Mouse (Mus musculus) kidney, embryonic 14.5 days (tissue): ENCODE data around the gene Tmed11. TPM values are rescaled to one million over a fixed set of nuclear protein-coding genes. Genes with fewer than 3 reads are reported as not detected.
"Not testable (repeated sequence)": the region's sequence is repeated elsewhere in the genome, so short reads cannot be mapped to it uniquely, and the experiment has no call there.

Experiments
- ATAC-seq: fragments of 200-750 bp; cut with Nextera tagmentation; 2 replicates; pipeline ENCODE4 v1.8.0; 2017; ENCODE audit warnings: moderate number of reproducible peaks, mild to moderate bottlenecking, moderate TSS enrichment, moderate library complexity; ENCODE audit not compliant: low FRiP score, low TSS enrichment
- H3K27ac ChIP-seq: fragments of 300-500 bp; sonication (generic); 2 replicates; pipeline ENCODE4 v1.5.1; 2014; ENCODE audit warnings: low read depth, mild to moderate bottlenecking, low read length, moderate library complexity, mixed read lengths
- H3K27me3 ChIP-seq: fragments of 300-500 bp; sonication (generic); 2 replicates; pipeline ENCODE4 v1.6.1; 2014; ENCODE audit warnings: mild to moderate bottlenecking, low read length; ENCODE audit not compliant: control insufficient read depth, insufficient read depth
- H3K36me3 ChIP-seq: fragments of 300-500 bp; sonication (generic); 2 replicates; pipeline ENCODE4 v1.6.1; 2014; ENCODE audit warnings: low read length, mixed read lengths; ENCODE audit not compliant: control insufficient read depth, insufficient read depth
- H3K4me1 ChIP-seq: fragments of 300-500 bp; sonication (generic); 2 replicates; pipeline ENCODE4 v1.6.1; 2014; ENCODE audit warnings: low read length, mixed read lengths; ENCODE audit not compliant: control insufficient read depth, insufficient read depth
- H3K4me2 ChIP-seq: fragments of 300-500 bp; sonication (generic); replicated peaks from 2 replicates; pipeline ENCODE4 v1.6.1; 2014; ENCODE audit warnings: low read depth, mild to moderate bottlenecking, low read length
- H3K4me3 ChIP-seq: fragments of 300-500 bp; sonication (generic); 2 replicates; pipeline ENCODE4 v1.5.1; 2014; ENCODE audit warnings: mild to moderate bottlenecking, low read length
- H3K9ac ChIP-seq: fragments of 300-500 bp; sonication (generic); 2 replicates; pipeline ENCODE4 v1.6.1; 2014; ENCODE audit warnings: low read depth, mild to moderate bottlenecking, low read length, moderate library complexity
- H3K9me3 ChIP-seq: fragments of 300-500 bp; sonication (generic); 2 replicates; pipeline ENCODE4 v1.6.1; 2016; ENCODE audit warnings: low read length; ENCODE audit not compliant: control insufficient read depth
- WGBS: fragments of 180-500 bp; shearing (Covaris S2); extraction: QIAGEN DNeasy Blood & Tissue Kit; methylation state at CpG from one replicate; pipeline ENCODE4 v1.1.7; 2014; 5-methylcytosine and 5-hydroxymethylcytosine counted together
- polyA plus RNA-seq: library from polyadenylated mRNA; unstranded; fragments of >200 nt; fragmentation: Nextera tagmentation; extraction: Ambion mirVana; gene quantifications from 2 replicates; pipeline ENCODE4 v1.2.1, GENCODE M21; 2014

Tmed11 gene
- polyA plus RNA-seq, 1 experiment from 2014 or later = not detected

DNA sequence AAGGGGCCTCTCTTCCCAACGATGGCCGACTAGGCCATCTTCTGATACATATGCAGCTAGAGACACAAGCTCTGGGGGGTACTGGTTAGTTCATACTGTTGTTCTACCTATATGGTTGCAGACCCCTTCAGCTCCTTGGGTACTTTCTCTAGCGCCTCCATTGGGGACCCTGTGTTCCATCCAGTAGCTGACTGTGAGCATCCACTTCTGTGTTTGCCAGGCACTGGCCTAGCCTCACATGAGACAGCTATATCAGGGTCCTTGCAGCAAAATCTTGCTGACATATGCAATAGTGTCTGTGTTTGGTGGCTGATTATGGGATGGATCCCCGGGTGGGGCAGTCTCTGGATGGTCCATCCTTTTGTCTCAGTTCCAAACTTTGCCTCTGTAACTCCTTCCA is 43.9 kb downstream of the Tmed11 start:
- H3K27ac ChIP-seq, H3K36me3 ChIP-seq, H3K9ac ChIP-seq, H3K4me2 ChIP-seq, H3K9me3 ChIP-seq, H3K27me3 ChIP-seq, H3K4me3 ChIP-seq, ATAC-seq, H3K4me1 ChIP-seq: not testable (repeated sequence)
- 83% methylated on average over 4 of the region's 4 CpGs for WGBS

DNA sequence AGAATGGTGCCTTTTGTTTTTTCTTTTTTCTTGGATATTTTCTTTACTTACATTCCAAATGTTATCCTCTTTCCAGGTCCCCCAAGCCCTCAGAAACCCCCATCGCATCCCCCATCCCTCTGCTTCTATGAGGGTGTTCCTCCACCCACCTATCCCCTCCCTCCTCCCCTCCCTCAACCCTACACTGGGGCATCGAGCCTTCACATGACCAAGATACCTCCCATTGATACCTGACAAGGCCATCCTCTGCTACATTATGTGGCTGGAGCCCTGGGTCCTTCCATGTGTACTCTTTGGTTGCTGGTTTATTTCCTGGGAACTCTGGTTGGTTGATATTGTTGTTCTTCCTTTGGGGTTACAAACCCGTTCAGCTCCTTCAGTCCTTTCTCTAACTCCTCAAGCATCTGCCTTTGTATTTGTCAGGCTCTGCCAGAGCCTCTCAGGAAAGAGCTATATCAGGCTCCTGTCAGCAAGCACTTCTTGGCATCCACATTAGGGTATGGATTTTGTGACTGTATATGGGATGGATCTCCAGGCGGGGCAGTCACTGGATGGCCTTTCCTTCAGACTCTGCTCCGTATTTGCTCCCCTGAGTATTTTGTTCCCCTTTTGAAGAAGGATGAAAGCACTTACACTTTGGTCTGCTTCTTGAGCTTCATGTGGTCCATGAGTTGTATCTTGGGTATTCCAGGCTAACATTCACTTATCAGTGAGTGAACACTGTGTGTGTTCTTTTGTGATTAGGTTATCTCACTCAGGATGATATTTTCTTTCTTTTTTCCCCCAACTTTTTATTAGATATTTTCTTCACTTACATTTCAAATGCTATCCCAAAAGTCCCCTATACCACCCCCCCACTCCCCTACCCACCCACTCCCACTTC is 44.6 kb downstream of the Tmed11 start:
- Histone ChIP-seq H3K27me3 (no peaks in the 10 kb centered on the region), H3K36me3 (no peaks in the 10 kb centered on the region), H3K9ac (no peak overlapping the region), H3K9me3 (no peaks in the 10 kb centered on the region), H3K4me3 (no peak overlapping the region), H3K4me1 (no peaks in the 10 kb centered on the region), H3K4me2 (no peak overlapping the region), H3K27ac (no peak overlapping the region)
- WGBS = 78% methylated on average over 5 of the region's 5 CpGs
- ATAC-seq = no peak

DNA sequence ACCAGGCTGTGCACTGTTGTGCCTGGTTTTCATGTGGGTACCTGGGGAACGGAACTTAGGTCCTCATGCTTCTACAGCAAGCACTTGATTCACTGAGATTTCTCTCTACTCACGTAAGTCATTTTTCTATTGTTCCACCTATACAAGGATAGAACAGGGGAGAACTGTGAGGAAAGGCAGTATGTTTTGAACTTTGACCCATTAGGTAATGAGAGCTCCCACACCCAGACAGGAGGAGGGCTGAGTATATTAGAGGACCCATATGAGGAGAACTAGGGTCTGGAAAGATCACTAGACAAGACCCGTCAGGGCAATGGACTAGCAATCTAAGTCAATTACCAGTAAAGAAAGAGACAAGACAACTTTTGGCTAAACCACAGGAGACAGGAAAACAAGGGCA is 50.5 kb downstream of the Tmed11 start:
- Histone ChIP-seq H3K36me3 (no peaks in the 10 kb centered on the region), H3K27ac (no peak overlapping the region), H3K4me2 (no peak overlapping the region), H3K9me3 (no peaks in the 10 kb centered on the region), H3K4me1 (no peaks in the 10 kb centered on the region), H3K4me3 (no peak overlapping the region), H3K27me3 (no peaks in the 10 kb centered on the region), H3K9ac (no peak overlapping the region)
- ATAC-seq = no peak
- 84% methylated on average over 3 of the region's 3 CpGs for WGBS

DNA sequence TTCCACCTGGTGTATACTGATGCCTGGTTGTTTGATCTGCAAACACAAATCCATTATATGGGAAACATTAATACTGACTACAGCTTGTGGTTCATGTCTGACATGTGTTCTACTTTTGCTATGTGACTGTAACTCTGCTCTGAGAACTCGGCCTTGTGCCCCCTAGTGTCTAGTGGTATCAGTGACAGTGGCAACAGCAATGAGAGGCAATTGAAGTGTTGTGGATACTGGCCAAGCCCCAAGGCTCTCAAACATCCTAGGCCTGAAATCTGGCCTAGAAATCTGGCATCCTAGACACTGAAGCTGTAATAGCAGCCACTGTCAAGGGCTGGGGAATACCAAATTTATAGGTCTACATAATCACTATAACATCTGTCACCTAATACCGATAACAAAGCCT is 51.3 kb downstream of the Tmed11 start:
- no peaks in the 10 kb centered on the region for H3K36me3 ChIP-seq
- no peak for ATAC-seq
- H3K4me1 ChIP-seq = no peaks in the 10 kb centered on the region
- H3K4me3 ChIP-seq = no peak overlapping the region
- no peak overlapping the region for H3K9ac ChIP-seq
- H3K27ac ChIP-seq = no peak overlapping the region
- no peaks in the 10 kb centered on the region for H3K27me3 ChIP-seq
- WGBS = 66% methylated on average over 2 of the region's 2 CpGs
- H3K4me2 ChIP-seq = no peak overlapping the region
- no peaks in the 10 kb centered on the region for H3K9me3 ChIP-seq

DNA sequence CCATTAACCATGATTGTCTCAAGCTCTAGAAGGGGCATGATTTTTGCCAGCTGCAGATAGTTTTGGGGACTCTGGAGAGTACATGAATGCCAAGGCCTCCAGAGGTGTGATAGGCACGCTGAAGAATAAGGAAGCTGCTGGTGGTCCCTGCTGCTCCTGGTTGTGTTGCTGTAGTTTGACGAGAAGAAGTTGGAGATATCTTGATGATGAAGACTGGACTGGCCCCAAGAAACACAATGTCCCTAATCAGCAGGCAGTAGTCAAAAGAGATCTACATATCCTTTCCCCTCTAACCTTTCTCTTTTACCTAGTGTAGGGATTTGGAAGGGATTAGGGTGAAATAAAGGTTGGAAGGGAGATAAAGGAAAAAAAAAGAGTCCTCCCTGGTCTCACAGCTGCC is 52.6 kb downstream of the Tmed11 start:
- Histone ChIP-seq H3K4me2 (no peak overlapping the region), H3K9ac (no peak overlapping the region), H3K9me3 (no peaks in the 10 kb centered on the region), H3K27ac (no peak overlapping the region), H3K36me3 (no peaks in the 10 kb centered on the region), H3K4me3 (no peak overlapping the region), H3K27me3 (no peaks in the 10 kb centered on the region), H3K4me1 (no peaks in the 10 kb centered on the region)
- WGBS = 63% methylated on average over 2 of the region's 2 CpGs
- no peak for ATAC-seq

DNA sequence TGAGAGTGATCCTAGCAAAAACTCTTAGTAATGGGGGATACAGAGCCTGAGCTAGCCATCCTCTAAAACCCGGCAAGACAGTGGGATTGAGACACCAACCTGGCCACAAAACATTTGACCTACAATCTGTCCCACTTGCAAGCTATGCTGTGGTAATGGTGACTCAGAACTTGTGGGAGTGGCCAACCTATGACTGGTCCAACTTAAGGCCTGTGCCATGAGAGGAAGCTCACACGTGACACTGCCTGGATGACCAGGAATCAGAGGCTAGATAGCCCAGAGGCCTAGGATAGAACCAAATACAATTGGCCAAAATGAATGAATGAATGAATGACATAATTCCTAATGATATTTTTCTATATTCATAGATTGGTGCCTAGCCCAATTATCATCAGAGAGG is 53.3 kb downstream of the Tmed11 start:
- Histone ChIP-seq H3K27me3 (no peaks in the 10 kb centered on the region), H3K27ac (no peak overlapping the region), H3K4me1 (no peaks in the 10 kb centered on the region), H3K36me3 (no peaks in the 10 kb centered on the region), H3K9ac (no peak overlapping the region), H3K9me3 (no peaks in the 10 kb centered on the region), H3K4me3 (no peak overlapping the region), H3K4me2 (no peak overlapping the region)
- WGBS = 78% methylated on average over 2 of the region's 2 CpGs
- no peak for ATAC-seq

DNA sequence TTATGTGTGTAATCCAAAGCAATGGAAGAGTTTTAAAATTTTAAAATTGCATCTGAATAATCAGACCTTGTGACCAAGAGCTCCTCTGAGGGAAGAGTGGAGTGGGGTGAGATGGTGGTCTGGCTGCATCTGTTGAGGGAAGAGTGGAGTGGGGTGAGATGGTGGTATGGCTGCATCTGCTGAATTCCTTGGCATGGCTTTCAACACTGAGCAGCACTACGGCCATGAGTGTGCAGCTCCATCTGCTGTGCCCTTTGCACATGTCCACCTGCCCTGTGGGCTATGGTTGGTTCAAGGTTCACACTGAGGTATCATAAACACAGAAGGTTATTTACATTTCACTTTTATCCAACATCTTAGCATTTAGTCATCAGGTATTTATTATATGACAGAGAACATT is 67.7 kb downstream of the Tmed11 start:
- H3K4me2 ChIP-seq = no peak overlapping the region
- no peak overlapping the region for H3K4me3 ChIP-seq
- no peak for ATAC-seq
- H3K9me3 ChIP-seq = no peaks in the 10 kb centered on the region
- 74% methylated on average over 1 of the region's 1 CpGs for whole genome bisulfite sequencing
- no peak overlapping the region for H3K9ac ChIP-seq
- H3K27ac ChIP-seq = no peak overlapping the region
- no peaks in the 10 kb centered on the region for H3K27me3 ChIP-seq
- no peaks in the 10 kb centered on the region for H3K4me1 ChIP-seq
- no peaks in the 10 kb centered on the region for H3K36me3 ChIP-seq

Other genes starting within 250 kb of the Tmed11 start
- 0.17 and 0.23 TPM in 2 replicates for gene Cplx1, start 245.3 kb downstream of the Tmed11 start, polyA plus RNA-seq
- gene Gak, start 165.6 kb downstream of the Tmed11 start, polyA plus RNA-seq = 30.4 and 48.8 TPM in 2 replicates
- gene Tmem175, start 165.6 kb downstream of the Tmed11 start, polyA plus RNA-seq = 23.0 and 29.0 TPM in 2 replicates
- 11.0 and 11.3 TPM in 2 replicates for gene Idua, start 135.0 kb downstream of the Tmed11 start, polyA plus RNA-seq
- gene Dgkq, start 125.7 kb downstream of the Tmed11 start, polyA plus RNA-seq = 5.0 and 9.1 TPM in 2 replicates
- 0.80 and 1.5 TPM in 2 replicates for gene Slc26a1, start 119.8 kb downstream of the Tmed11 start, polyA plus RNA-seq
- 24.0 and 32.7 TPM in 2 replicates for gene Fgfrl1, start 103.0 kb downstream of the Tmed11 start, polyA plus RNA-seq
- gene Rnf212, start 20.4 kb downstream of the Tmed11 start, polyA plus RNA-seq = not detected in 2 replicates
- gene Vmn2r8, start 13.5 kb upstream of the Tmed11 start, polyA plus RNA-seq = not detected in 2 replicates
- gene Vmn2r9, start 57.2 kb upstream of the Tmed11 start, polyA plus RNA-seq = not detected in 2 replicates
- not detected in 2 replicates for gene Vmn2r10, start 211.2 kb upstream of the Tmed11 start, polyA plus RNA-seq